Mouse (Mus musculus): ENCODE measurements around the gene Nkrf.

Gene Nkrf

GRCm38 (mm10) chrX:36874704-36875128, 28.0 kb downstream of the Nkrf start:
- H3K36me3 ChIP-seq (ENCODE audit: control insufficient read depth, insufficient read depth, low read length, poor library complexity, severe bottlenecking) = no peaks in the 10 kb centered on the region
- H3K27me3 ChIP-seq (ENCODE audit: control insufficient read depth, insufficient read depth, low read length, poor library complexity, severe bottlenecking) = no peaks in the 10 kb centered on the region
- DNase-seq (ENCODE audit: low read depth, low spot score) = peak; percentile 38

DNA sequence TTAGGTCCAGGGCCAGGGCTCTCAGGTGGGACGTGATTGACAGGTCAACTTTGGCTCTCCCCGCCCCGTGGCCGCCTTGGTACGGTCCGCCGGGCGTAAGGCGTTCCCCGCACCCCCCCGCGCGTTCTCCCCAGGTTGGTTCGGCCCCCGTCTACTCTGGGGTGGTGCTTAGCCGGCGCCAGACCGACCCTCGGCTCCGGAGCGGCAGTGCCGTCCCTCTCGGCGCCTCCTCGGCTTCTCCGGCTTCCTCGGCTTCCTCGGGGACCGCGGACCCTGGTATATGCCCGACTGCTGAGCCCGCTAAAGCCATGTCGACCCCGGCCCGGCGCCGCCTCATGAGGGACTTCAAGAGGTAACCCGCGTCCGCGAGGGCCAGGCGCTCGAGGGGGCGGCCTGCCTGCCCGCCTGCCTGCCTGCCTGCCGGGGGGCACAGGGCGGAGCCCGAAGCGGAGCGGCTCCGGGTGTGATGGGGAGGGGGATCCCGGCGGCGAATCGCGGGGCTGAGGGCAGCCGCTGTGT, 28.5 kb downstream of the Nkrf start:
- H3K36me3 ChIP-seq (ENCODE audit: control insufficient read depth, insufficient read depth, low read length, poor library complexity, severe bottlenecking) = no peaks in the 10 kb centered on the region
- DNase-seq (ENCODE audit: low read depth, low spot score) = peak; percentile 91
- no peaks in the 10 kb centered on the region for H3K27me3 ChIP-seq (ENCODE audit: control insufficient read depth, insufficient read depth, low read length, poor library complexity, severe bottlenecking)

- no peaks in the 10 kb centered on the region for H3K27me3 ChIP-seq (ENCODE audit: control insufficient read depth, insufficient read depth, low read length, poor library complexity, severe bottlenecking)
- no peak for DNase-seq (ENCODE audit: low read depth, low spot score)
- no peaks in the 10 kb centered on the region for H3K36me3 ChIP-seq (ENCODE audit: control insufficient read depth, insufficient read depth, low read length, poor library complexity, severe bottlenecking)
Measured at GRCm38 (mm10) chrX:36873765-36874164, 28.9 kb downstream of the Nkrf start, which contains the start of the genes Ube2a and C330007P06Rik. TSS of gene Ube2a (plus strand) at chrX:36873900. TSS of gene C330007P06Rik (minus strand) at chrX:36874111.

- no peak for DNase-seq (ENCODE audit: low read depth, low spot score)
- Histone ChIP-seq H3K36me3 (ENCODE audit: control insufficient read depth, insufficient read depth, low read length, poor library complexity, severe bottlenecking) (no peaks in the 10 kb centered on the region), H3K27me3 (ENCODE audit: control insufficient read depth, insufficient read depth, low read length, poor library complexity, severe bottlenecking) (no peaks in the 10 kb centered on the region)
Measured at GRCm38 (mm10) chrX:36870372-36870771, 32.3 kb downstream of the Nkrf start.

DNA sequence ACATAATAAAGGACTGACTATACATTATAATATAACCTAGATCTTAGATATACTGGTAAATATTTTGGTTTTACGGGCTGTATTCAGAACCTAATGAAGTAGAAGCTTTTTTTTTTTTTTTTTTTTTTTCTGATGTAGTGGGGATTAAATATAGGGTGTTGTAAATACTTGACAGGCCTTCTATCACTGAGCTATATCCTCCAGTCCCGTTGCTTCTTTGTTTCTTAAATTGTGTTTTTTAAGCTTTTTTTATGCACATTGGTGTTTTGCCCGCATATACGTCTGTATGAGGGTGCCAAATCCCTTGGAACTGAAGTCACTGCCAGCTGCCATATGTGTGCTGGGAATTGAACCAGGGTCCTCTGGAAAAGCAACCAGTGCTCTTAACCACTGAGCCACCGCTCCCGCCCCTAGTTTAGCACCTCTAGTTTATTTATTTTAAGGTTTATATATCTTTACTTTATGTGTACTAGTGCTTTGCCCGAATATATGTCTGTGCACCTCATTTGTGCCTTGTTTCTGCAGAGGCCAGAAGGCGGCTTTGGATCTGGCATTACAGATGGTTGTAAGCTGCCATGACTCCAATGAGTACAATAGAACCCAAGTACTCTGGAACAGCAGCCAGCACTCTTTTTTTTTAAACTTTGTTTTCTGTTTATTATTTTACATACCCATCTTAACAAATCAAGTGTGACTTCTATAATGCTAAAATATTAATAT, 37.9 kb downstream of the Nkrf start:
- no peak for DNase-seq (ENCODE audit: low read depth, low spot score)
- H3K36me3 ChIP-seq (ENCODE audit: control insufficient read depth, insufficient read depth, low read length, poor library complexity, severe bottlenecking) = no peaks in the 10 kb centered on the region
- no peaks in the 10 kb centered on the region for H3K27me3 ChIP-seq (ENCODE audit: control insufficient read depth, insufficient read depth, low read length, poor library complexity, severe bottlenecking)

DNA sequence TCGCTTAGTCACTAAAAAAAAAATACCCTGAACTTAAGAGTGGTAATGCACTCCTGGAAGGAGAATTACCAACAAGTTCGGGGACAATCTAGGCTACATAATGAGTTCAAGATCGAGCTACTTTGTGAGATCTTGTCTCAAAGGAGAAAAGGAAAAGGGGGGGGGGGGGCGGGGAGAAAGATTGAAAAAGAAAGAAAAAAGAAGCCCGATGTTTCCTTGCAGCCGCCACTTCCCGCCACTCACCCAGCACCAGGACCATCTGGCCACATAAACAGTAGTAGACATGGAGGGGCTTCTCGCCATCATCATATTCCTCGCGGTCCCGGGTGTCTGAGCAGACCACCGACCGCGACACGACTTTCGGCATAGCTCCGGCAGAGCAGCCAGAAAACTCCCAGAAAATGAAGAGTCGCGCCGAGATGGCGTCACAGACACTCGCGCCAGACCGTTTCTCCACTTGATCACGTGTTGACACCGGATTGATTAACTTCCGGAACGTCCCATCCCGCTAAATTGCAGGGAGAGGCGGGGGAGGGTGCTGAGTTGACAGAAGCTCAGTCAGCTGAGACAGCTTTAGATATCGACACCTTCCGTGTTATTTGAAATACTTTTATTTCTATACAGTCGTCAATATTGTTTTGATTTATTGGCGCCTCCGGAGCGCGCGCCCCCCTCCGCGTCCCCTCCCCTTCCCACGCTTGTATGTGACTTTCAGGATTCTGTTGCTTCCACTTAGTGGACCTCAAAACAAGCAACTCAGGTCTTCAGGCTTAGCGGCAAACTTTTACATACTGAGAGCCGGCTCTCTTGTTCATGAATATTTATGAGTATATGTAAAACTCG, 38.7 kb downstream of the Nkrf start:
- no peaks in the 10 kb centered on the region for H3K27me3 ChIP-seq (ENCODE audit: control insufficient read depth, insufficient read depth, low read length, poor library complexity, severe bottlenecking)
- no peaks in the 10 kb centered on the region for H3K36me3 ChIP-seq (ENCODE audit: control insufficient read depth, insufficient read depth, low read length, poor library complexity, severe bottlenecking)
- peak; percentile 82 for DNase-seq (ENCODE audit: low read depth, low spot score)

DNA sequence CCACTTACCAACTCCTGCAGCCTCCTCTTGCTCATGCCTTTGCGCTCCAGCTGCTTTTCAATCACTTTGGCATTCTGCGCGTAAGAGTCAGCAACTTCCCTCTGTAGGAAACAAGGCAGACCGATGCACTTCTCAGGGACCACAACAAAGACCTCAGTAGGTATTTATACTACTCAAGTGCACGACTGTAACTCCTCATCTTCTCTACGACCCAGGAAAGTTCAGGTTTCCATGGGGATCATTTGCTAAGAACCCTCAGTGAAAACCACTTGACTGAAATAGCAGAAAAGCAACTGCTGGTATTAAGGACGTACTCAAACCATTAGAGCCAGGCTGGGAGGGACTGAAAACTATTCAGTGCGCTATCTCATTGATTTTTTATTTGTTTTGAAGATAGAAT, 50.1 kb downstream of the Nkrf start:
- H3K36me3 ChIP-seq (ENCODE audit: control insufficient read depth, insufficient read depth, low read length, poor library complexity, severe bottlenecking) = no peaks in the 10 kb centered on the region
- H3K27me3 ChIP-seq (ENCODE audit: control insufficient read depth, insufficient read depth, low read length, poor library complexity, severe bottlenecking) = no peaks in the 10 kb centered on the region
- no peak for DNase-seq (ENCODE audit: low read depth, low spot score)

GRCm38 (mm10) chrX:36847152-36847551, 55.5 kb downstream of the Nkrf start:
- H3K27me3 ChIP-seq (ENCODE audit: control insufficient read depth, insufficient read depth, low read length, poor library complexity, severe bottlenecking) = no peaks in the 10 kb centered on the region
- peak; percentile 29 for DNase-seq (ENCODE audit: low read depth, low spot score)
- no peaks in the 10 kb centered on the region for H3K36me3 ChIP-seq (ENCODE audit: control insufficient read depth, insufficient read depth, low read length, poor library complexity, severe bottlenecking)

DNA sequence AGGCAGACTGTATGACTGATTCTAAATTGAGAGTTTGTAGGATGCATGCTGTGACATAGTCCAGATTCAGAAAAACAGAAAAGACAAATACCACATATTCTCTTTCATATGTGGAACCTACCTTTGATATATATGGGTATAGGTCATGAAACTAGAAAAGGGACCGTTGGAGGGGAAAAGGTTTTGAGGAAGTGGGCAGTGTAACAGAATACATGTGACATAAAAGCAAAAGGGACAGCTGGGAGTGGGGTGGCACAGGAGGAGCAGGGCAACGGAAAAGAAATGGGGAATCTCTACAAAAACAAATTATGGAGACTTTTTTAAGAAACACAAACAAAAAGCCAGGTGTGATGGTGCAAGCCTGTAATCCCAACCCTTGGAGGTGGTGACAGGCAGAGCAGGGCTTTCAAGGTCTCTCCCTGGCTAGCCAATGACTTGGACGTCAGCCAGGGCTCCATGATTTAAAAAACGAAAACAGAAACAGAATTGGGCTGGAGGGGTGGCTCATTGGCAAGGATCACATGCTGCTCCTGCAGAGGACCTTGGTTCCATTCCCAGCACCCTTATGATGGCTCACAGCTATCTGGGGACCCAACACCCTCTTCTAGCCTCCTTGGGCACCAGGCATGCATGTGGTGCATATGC, 59.2 kb downstream of the Nkrf start:
- H3K36me3 ChIP-seq (ENCODE audit: control insufficient read depth, insufficient read depth, low read length, poor library complexity, severe bottlenecking) = no peaks in the 10 kb centered on the region
- no peaks in the 10 kb centered on the region for H3K27me3 ChIP-seq (ENCODE audit: control insufficient read depth, insufficient read depth, low read length, poor library complexity, severe bottlenecking)
- peak; percentile 44 for DNase-seq (ENCODE audit: low read depth, low spot score)

GRCm38 (mm10) chrX:36841698-36842097, 61.0 kb downstream of the Nkrf start:
- Histone ChIP-seq H3K27me3 (ENCODE audit: control insufficient read depth, insufficient read depth, low read length, poor library complexity, severe bottlenecking) (no peaks in the 10 kb centered on the region), H3K36me3 (ENCODE audit: control insufficient read depth, insufficient read depth, low read length, poor library complexity, severe bottlenecking) (no peaks in the 10 kb centered on the region)
- DNase-seq (ENCODE audit: low read depth, low spot score) = peak; percentile 22

- Histone ChIP-seq H3K36me3 (ENCODE audit: control insufficient read depth, insufficient read depth, low read length, poor library complexity, severe bottlenecking) (no peaks in the 10 kb centered on the region), H3K27me3 (ENCODE audit: control insufficient read depth, insufficient read depth, low read length, poor library complexity, severe bottlenecking) (no peaks in the 10 kb centered on the region)
- DNase-seq (ENCODE audit: low read depth, low spot score) = peak; percentile 5
Measured at GRCm38 (mm10) chrX:36839391-36839790, 63.3 kb downstream of the Nkrf start.

Data from splenic B cell, adult 2 months (primary cell).